Mouse (Mus musculus) urinary bladder, adult 18-20 months (tissue): Measurements from ENCODE around the gene Mylk.

Experiments
- DNase-seq, 2 experiments: peaks; one replicate each; pipeline ENCODE4 v3.0.0; 2022; ENCODE audit warnings: low spot score in 2 of 2, mixed read lengths in 2 of 2

The Mylk gene

GRCm38 (mm10) chr16:34902294-34902680 lies 157.3 kb downstream of the Mylk start:
- DNase-seq, result peak in 1 of 2 experiments; percentile 32

GRCm38 (mm10) chr16:34902761-34903160 lies 157.8 kb downstream of the Mylk start:
- no peak for DNase-seq

- no peak for DNase-seq
These were observed 159.9 kb downstream of the Mylk start for GRCm38 (mm10) chr16:34904876-34905275.

GRCm38 (mm10) chr16:34909437-34909836 lies 164.4 kb downstream of the Mylk start:
- DNase-seq, result no peak

DNA sequence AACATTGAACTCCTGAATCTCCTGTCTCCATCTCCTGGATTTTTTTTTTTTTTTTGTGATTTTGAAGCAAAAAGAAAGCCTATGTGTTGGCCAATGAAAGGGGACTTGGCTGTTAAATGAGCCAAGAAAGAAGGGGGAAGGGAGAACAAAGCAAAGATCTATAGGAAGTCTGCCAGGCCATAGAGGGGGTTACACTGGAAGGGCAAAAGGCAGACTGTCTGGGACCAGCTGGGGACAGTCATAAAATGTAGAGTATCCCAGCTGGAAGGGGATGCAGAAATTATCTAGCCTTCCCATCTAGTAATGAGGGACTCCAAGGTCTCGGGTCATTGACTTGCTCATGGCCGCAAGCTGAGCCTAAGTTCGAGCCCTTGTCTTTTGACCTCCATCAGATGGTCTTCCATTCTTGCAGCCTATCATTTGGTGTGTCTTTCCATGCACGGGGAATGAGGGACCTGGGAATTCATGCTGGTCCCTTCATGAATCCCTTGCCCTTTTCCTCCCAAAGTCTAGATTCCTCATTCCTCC lies 172.4 kb downstream of the Mylk start:
- DNase-seq, result no peak

- no peak for DNase-seq
These were observed 175.2 kb downstream of the Mylk start for GRCm38 (mm10) chr16:34920182-34920581.

DNA sequence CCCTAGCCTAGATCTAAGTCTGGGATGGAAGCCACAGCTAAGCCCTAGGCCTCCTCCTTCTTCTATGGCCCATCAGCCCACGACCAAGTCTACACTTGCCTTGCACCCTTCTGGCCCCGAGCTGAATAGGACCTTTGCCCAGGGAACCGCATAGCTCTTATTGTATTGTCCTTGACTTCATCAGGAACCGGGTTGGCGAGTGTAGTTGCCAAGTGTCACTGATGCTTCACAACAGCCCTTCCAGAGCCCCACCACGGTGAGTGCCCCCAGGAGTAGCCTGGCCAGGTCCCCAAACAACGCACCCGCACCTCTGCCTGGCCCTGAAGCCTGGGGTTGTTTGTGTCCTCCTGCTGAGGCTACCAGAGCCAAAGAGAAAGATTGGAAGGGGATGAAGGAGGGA lies 175.9 kb downstream of the Mylk start:
- no peak for DNase-seq

- DNase-seq, result no peak
These were observed 176.3 kb downstream of the Mylk start for GRCm38 (mm10) chr16:34921319-34921718.

DNA sequence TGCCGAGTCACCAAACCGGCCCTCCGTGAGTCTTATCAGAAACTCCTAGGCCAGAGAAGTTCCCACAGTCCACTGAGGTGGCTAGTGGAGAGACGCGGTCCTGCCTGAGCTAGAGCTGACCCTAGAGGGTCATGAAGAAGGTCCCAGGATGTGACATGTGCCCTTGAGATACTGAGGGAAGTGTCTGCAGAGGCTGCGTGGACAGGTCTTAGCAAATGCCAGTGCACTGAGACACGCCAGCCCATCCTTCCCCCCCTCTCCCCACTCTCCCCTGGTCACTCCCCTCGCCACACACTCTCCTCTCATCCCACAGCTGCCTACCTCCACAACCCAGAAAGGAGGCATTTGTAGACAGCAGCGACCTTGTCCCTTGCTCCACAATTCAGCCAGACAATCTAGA lies 178.6 kb downstream of the Mylk start:
- no peak for DNase-seq

DNA sequence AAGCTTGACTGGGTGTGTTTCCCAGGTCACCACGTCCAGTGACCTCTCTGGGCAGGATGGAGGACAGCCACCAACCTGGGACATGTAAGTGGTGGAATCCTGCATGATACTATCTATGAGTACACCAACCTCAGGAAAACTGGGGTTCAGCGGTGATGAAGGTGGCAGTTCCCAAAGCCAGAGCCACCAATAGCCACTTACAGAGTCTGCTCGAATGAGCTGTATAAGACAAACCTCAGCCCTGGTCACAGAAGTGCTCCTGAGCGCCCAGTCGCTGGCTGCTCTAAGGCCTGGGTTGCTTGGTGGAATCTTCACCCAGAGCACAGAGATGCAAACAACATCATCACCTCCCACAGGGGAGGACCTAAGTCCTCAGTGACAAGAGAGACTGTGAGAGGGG lies 179.3 kb downstream of the Mylk start:
- no peak for DNase-seq

- DNase-seq, result peak in 1 of 2 experiments; percentile 61
These were observed 180.1 kb downstream of the Mylk start for GRCm38 (mm10) chr16:34924937-34925618.

GRCm38 (mm10) chr16:34926531-34927435 lies 181.8 kb downstream of the Mylk start:
- DNase-seq, result no peak

GRCm38 (mm10) chr16:34929686-34930085 lies 184.7 kb downstream of the Mylk start:
- no peak for DNase-seq

DNA sequence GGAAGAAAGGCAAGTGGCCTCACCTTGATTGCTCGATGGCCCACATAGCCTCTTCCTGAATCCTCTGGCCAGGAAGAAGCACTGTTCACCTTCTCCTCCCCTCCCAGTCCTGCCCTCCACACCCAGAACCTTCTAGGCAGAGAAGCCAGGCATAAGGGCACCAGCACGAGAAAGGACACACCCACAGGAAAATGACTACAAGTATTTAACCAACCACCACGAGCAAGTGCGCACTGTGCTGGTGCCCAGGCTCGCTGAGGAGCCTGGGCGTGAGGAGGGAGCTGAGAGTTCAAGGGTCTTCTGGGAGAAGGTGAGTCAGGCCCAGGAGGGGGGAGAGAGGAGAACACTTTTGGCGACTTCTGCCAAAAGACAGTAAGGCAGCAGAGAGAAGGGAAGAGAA lies 185.1 kb downstream of the Mylk start:
- DNase-seq, result no peak

DNA sequence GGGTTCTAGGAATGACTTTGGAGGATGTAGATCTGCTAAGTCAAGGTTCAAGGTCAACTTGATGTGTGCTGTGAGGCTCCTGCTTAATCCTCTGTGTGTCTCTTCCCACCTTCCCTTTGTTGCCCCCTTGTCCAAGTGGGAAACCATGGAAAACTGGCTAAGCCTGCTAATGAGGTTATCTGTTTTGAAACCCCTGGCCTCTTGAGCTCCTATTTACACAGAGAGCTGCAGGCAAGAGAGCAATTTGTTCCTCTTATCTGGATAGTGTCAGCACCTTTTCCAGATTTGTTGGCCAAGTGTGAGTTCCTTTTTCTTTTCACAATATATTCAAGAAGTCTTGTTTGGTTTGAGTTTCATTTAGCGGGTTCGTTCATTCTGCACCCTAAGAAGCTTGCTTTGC lies 186.3 kb downstream of the Mylk start:
- no peak for DNase-seq

DNA sequence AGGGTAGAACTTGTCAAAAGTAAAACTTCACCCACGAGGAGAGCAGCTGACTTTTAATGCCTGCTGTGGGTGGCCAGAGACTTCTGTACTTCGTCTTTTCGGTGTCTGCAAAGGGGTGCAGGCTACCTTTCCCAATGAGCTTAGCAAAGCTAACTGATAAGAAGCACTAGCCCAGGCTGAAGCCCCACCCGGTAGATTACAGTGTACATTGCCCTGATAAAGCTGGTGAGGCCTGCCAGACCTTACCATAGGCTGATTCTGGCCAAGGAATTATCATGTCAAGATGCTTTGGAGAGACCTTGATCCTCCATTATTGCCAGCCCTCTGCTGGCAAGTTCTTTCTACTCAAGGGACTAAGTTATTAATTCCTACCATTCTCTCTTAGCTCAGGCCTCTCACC lies 188.2 kb downstream of the Mylk start:
- no peak for DNase-seq

- no peak for DNase-seq
These were observed 189.5 kb downstream of the Mylk start for GRCm38 (mm10) chr16:34934486-34934885.

DNA sequence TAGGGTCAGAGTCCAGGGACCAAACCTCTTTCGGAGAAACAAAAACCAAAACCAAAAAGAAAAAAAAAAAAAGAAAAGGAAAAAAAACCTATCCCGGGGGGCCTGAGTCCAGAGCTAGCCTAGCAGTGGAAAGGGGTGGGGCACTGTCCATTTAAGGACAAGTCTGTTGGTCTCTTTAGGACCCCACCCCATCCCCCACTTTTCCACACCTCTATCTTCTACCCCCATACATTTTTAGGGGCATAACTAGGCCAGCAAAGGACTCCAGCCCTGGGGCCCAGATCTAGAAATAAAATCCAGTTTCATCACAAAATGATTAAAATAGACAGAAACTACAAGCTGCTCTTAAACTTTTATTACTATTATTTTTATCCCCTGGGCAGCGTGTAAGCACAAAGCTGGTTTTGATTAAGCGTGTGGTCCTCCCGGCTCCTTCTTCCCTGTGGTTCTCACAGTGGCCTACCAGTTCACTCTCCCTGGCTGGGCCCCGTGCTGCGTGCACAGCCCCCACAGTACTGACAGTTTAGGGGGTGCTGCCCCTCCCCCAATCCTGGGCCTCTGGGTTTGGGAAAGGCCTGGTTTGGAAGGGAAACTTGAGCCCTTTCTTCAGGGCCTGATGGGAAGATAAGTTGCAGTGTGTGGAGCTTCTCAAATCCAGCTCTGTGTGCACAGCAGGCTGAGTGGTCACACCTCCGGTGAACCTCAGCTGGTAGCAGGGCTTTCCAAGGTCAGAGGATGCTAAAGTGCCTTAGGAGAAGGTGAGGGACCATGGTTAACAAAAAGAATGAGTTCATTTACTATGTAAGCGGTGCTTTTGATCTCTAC lies 190.7 kb downstream of the Mylk start:
- DNase-seq, result no peak

GRCm38 (mm10) chr16:34936339-34936810 lies 191.4 kb downstream of the Mylk start:
- no peak for DNase-seq

DNA sequence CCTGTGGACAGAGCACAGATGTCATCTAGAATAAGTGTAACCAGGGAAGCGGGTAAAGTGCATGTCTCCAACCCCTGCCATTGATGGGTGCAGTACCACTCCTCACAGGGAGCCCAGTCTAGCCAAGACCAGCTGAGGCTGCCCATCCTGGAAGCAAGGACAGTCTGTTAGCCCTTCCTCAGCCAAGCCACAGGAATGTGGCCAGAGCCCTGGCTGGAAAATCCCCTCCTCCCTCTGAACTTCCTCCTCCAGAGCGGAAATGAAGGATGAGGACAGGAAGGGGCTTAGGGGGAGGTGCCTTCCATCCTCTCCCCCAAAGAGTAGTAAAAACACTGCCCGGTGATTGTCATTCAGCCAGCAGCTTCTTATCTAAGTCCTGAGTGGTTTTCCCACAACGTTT lies 192.6 kb downstream of the Mylk start:
- DNase-seq, result no peak

- DNase-seq, result no peak
These were observed 193.2 kb downstream of the Mylk start for GRCm38 (mm10) chr16:34938248-34938647.

GRCm38 (mm10) chr16:34939951-34940350 lies 194.9 kb downstream of the Mylk start:
- no peak for DNase-seq
